Mouse (Mus musculus): ENCODE measurements around the gene Manbal. TPM values are rescaled to one million over a fixed set of nuclear protein-coding genes. Genes with fewer than 3 reads are reported as not detected.

Manbal gene
- polyA plus RNA-seq, 1 experiment from 2014 or later = 105 TPM

DNA sequence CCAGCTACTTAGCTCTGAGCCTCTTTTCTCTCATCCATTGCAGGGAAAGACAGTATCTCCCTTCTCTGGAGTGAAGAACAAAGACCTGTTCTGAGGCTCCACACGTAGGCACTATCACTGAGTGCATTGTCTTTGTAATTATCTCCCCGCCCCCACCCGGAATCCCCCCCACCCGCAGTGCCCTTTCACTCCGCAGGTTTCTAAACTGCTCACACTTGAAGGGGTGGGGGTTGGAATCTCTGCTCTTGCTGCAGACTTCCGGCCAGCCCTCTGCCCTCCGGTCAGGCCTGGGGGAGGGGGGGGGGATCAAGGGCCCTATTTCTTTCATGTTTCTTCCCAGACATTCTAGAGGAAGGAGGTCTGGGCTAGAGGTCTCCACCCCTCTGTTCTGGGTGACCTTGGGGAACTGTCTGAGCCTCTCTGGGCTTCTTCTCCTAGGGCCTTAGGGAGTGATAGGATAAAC lies 51.2 kb downstream of the Manbal start:
- ATAC-seq (replicated peaks) = 0 out of 2 replicates have a peak, but pooled peaks have one; percentile 18
- Histone ChIP-seq H3K27ac (replicated peaks) (peak overlapping the region; percentile 54; the same call in 1 of the 2 replicates), H3K4me3 (no peak overlapping the region), H3K4me2 (replicated peaks) (no peak overlapping the region), H3K27me3 (no peaks in the 10 kb centered on the region), H3K36me3 (no peaks in the 10 kb centered on the region), H3K9ac (replicated peaks) (no peak overlapping the region), H3K9me3 (no peaks in the 10 kb centered on the region), H3K4me1 (peaks cover 9% of the 10 kb centered on the region)
- WGBS = 5% methylated on average over 7 of the region's 7 CpGs

- no peaks in the 10 kb centered on the region for H3K27me3 ChIP-seq
- no peak for ATAC-seq (replicated peaks)
- H3K9me3 ChIP-seq = no peaks in the 10 kb centered on the region
- H3K4me2 ChIP-seq (replicated peaks) = no peak overlapping the region
- H3K36me3 ChIP-seq = no peaks in the 10 kb centered on the region
- no peak overlapping the region for H3K9ac ChIP-seq (replicated peaks)
- H3K27ac ChIP-seq (replicated peaks) = no peak overlapping the region
- peaks cover 11% of the 10 kb centered on the region for H3K4me1 ChIP-seq
- H3K4me3 ChIP-seq = no peak overlapping the region
These were observed 52.1 kb downstream of the Manbal start for GRCm38 (mm10) chr2:157419506-157419905.

DNA sequence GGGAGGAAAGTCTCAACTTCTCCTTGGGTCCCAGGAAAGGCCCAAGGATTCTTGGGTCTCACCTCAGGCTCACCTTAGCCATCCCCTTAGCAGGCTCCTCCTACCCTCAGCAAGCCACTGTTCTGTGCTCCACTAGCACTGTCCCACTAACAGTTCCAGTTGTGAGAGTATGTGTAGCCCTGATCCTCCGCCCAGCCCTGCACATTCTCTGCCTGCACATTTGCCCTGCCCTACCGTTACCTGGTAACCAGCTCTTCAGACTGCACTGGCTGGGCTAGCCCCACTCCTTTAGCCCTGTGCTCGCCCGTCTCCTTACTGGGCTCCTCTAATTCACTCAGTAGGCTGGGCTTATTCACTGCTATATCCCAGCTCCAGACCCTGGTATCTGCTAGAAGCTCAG lies 53.0 kb downstream of the Manbal start:
- no peak overlapping the region for H3K9ac ChIP-seq (replicated peaks)
- WGBS = 87% methylated on average over 4 of the region's 4 CpGs
- H3K4me2 ChIP-seq (replicated peaks) = no peak overlapping the region
- no peak for ATAC-seq (replicated peaks)
- no peak overlapping the region for H3K4me3 ChIP-seq
- peaks cover 19% of the 10 kb centered on the region for H3K4me1 ChIP-seq
- H3K9me3 ChIP-seq = no peaks in the 10 kb centered on the region
- no peaks in the 10 kb centered on the region for H3K27me3 ChIP-seq
- no peaks in the 10 kb centered on the region for H3K36me3 ChIP-seq
- H3K27ac ChIP-seq (replicated peaks) = no peak overlapping the region

DNA sequence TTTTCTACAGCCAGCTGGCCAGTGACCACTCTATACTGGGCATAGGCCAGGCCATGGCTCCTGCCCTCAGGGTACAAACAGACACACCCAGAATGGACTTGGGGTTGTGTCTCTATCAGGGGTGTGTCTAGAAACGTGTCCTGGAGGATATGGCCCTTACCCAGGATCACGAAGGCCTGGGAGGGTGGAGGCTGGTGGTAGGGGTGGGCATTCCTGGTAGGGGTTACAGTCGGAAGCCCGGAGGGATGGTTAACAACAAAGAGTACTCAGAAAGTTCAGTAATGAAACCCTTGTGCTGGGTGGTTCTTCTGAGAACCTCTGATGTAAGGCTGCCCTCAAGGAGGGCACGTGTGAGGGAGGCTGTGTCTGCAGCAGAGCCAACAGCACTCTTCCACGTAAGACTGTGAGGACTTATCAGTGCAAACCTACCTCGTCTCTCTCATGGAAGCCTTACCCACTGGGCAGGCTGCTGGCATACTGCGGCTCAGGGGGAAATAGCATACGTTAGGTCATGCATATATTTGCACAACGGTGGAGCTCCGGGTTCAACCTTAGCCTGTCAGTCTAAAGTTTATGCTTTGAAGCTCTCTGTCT lies 54.8 kb downstream of the Manbal start:
- Histone ChIP-seq H3K4me1 (peaks cover 36% of the 10 kb centered on the region), H3K27ac (replicated peaks) (no peak overlapping the region), H3K4me3 (no peak overlapping the region), H3K27me3 (no peaks in the 10 kb centered on the region), H3K4me2 (replicated peaks) (no peak overlapping the region), H3K9me3 (no peaks in the 10 kb centered on the region), H3K9ac (replicated peaks) (no peak overlapping the region), H3K36me3 (no peaks in the 10 kb centered on the region)
- no peak for ATAC-seq (replicated peaks)
- WGBS = 77% methylated on average over 11 of the region's 11 CpGs

DNA sequence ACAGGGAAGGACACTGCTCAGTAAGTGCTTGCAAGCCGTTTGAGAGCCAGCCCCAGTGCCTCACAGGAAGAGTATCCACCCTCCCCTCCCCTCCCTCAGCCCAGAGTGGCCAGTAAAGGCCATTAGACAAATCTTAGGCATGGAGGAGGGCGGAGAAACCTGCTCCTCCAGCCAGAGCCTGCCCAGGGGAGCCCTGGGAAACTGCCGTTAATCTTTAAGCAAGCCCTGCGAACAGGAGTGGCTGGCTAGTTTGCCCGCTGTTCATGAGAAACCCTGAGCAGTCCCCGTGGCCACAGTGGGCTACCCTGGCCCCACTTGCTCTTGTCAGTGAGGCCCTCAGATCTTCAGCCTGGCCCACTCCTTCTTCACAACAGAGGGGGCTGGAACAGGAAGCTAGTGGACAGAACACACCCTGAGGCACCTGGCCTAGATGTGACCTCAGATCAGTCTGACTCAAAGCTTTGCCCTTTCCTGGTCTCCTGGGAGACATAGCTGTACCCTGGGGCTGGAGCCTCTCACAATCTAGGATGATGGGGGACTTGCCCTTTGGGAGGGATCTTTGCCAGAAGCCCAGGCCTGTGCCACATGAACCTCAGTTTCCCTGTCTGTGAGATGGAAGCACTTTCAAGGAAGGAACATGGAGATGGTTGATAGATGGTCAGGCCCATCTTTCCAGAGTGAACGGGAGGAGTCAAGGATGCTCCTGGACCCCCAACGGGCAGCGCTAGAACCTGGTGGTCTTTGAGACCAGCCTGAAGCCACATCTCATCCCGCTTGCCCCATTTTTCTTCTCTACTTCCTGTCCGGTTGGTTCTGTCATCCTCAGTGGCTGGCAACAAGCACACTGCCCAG lies 55.7 kb downstream of the Manbal start:
- peak overlapping the region; percentile 94; the same call in 1 of the 2 replicates for H3K27ac ChIP-seq (replicated peaks)
- H3K4me2 ChIP-seq (replicated peaks) = peak overlapping the region; percentile 91
- peak overlapping the region; percentile 98 for H3K9ac ChIP-seq (replicated peaks)
- no peaks in the 10 kb centered on the region for H3K27me3 ChIP-seq
- 50% methylated on average over 11 of the region's 11 CpGs for WGBS
- H3K4me3 ChIP-seq = peak overlapping the region; percentile 63
- no peaks in the 10 kb centered on the region for H3K9me3 ChIP-seq
- peaks cover 45% of the 10 kb centered on the region for H3K4me1 ChIP-seq
- ATAC-seq (replicated peaks) = no peak
- H3K36me3 ChIP-seq = no peaks in the 10 kb centered on the region

DNA sequence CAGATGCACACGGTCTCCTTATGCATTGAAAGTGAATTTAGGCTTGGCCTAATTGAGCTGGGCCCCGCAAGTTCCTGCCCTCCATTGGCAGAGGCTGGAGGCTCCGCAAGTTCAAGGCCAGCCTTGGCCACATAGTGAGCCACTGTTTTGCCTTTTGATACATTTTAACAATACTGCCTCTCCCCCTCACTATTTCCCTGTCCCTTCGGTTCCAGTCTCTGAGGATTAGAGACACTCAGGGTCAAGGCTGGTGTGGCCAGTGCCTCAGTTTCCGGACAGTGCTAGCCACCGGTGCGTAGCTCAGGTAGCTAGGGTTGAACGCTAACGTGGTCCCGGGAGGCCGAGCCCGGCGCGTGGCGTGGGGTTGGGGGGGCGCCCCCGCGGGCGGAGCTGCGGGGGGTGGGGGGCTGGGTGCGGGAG lies 56.3 kb downstream of the Manbal start:
- ATAC-seq (replicated peaks) = no peak
- Histone ChIP-seq H3K27me3 (no peaks in the 10 kb centered on the region), H3K9ac (replicated peaks) (peak overlapping the region; percentile 98), H3K4me3 (peak overlapping the region; percentile 63), H3K27ac (replicated peaks) (peak overlapping the region; percentile 94), H3K9me3 (no peaks in the 10 kb centered on the region), H3K4me2 (replicated peaks) (peak overlapping the region; percentile 91), H3K36me3 (no peaks in the 10 kb centered on the region), H3K4me1 (peaks cover 45% of the 10 kb centered on the region)
- 6% methylated on average over 21 of the region's 21 CpGs for WGBS

- peak; percentile 20; the same call in 1 of the 2 replicates for ATAC-seq (replicated peaks)
- H3K27ac ChIP-seq (replicated peaks) = peak overlapping the region; percentile 94
- peak overlapping the region; percentile 98 for H3K9ac ChIP-seq (replicated peaks)
- peak overlapping the region; percentile 91 for H3K4me2 ChIP-seq (replicated peaks)
- H3K27me3 ChIP-seq = no peaks in the 10 kb centered on the region
- peaks cover 50% of the 10 kb centered on the region for H3K4me1 ChIP-seq
- under 1% methylated on average over 62 of the region's 98 CpGs for WGBS
- H3K36me3 ChIP-seq = no peaks in the 10 kb centered on the region
- no peaks in the 10 kb centered on the region for H3K9me3 ChIP-seq
- H3K4me3 ChIP-seq = peak overlapping the region; percentile 63
These were observed 56.9 kb downstream of the Manbal start for GRCm38 (mm10) chr2:157424126-157424903.

DNA sequence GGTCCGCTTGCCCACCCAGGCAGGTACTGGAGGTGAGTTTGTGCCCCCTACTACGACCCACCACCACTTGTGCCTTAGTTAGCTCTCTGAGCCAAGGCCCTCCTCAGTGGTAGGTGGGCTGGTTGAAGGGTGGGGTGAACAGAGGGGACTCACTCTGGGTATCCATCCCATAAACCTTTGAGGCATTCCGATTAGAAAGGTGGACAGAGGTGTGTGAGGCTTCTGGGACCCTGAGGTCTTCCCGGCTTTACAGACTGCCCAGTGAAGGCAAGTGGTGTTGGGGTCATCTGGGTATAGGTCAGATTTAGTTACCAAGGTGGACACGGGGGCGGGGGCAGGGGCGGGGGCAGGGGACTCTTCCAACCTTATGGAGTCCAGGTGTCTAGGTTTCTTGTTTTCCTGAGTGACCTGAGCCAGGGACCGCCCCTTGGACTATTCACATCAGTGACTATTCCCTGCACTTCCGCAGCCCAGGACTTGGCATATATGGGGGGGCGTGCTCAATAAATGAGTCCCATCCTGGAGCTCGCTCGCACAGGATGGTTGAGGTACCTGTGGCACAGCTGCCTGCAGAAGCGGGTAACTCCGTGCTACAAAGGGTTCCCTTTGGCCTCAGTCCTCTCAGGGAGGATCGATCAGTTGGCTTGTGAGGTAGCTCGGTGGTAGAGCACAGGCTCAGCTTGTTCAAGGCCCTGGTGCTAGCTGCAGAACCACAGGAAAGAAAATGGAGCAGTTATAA lies 57.7 kb downstream of the Manbal start:
- Histone ChIP-seq H3K36me3 (no peaks in the 10 kb centered on the region), H3K9ac (replicated peaks) (peak overlapping the region; percentile 98), H3K27me3 (no peaks in the 10 kb centered on the region), H3K4me1 (peaks cover 56% of the 10 kb centered on the region), H3K4me2 (replicated peaks) (peak overlapping the region; percentile 91), H3K4me3 (peak overlapping the region; percentile 63), H3K9me3 (no peaks in the 10 kb centered on the region), H3K27ac (replicated peaks) (peak overlapping the region; percentile 94)
- WGBS = 59% methylated on average over 16 of the region's 16 CpGs
- ATAC-seq (replicated peaks) = peak; percentile 38

- H3K9ac ChIP-seq (replicated peaks) = no peak overlapping the region; the same call in 1 of the 2 replicates
- H3K27ac ChIP-seq (replicated peaks) = peak overlapping the region; percentile 29; the same call in 1 of the 2 replicates
- ATAC-seq (replicated peaks) = no peak
- H3K9me3 ChIP-seq = no peaks in the 10 kb centered on the region
- peaks cover 3% of the 10 kb centered on the region; the same call in 1 of the 2 replicates for H3K36me3 ChIP-seq
- H3K4me2 ChIP-seq (replicated peaks) = peak overlapping the region; percentile 91
- H3K4me1 ChIP-seq = peaks cover 62% of the 10 kb centered on the region
- 90% methylated on average over 6 of the region's 6 CpGs for WGBS
- peak overlapping the region; percentile 63 for H3K4me3 ChIP-seq
- H3K27me3 ChIP-seq = no peaks in the 10 kb centered on the region
These were observed 58.2 kb downstream of the Manbal start for GRCm38 (mm10) chr2:157425643-157425988.

- H3K36me3 ChIP-seq = peaks cover 3% of the 10 kb centered on the region; the same call in 1 of the 2 replicates
- peak overlapping the region; percentile 91 for H3K4me2 ChIP-seq (replicated peaks)
- no peak for ATAC-seq (replicated peaks)
- H3K27ac ChIP-seq (replicated peaks) = 0 out of 2 replicates have a peak overlapping the region, but pooled peaks have one; percentile 37
- H3K9ac ChIP-seq (replicated peaks) = no peak overlapping the region
- 75% methylated on average over 6 of the region's 6 CpGs for WGBS
- H3K4me1 ChIP-seq = peaks cover 67% of the 10 kb centered on the region
- no peaks in the 10 kb centered on the region for H3K9me3 ChIP-seq
- no peaks in the 10 kb centered on the region for H3K27me3 ChIP-seq
- 0 out of 2 replicates have a peak overlapping the region, but pooled peaks have one; percentile 63 for H3K4me3 ChIP-seq
These were observed 58.8 kb downstream of the Manbal start for GRCm38 (mm10) chr2:157426171-157426570.

GRCm38 (mm10) chr2:157427164-157427563 lies 59.8 kb downstream of the Manbal start:
- Histone ChIP-seq H3K27me3 (no peaks in the 10 kb centered on the region), H3K9ac (replicated peaks) (peak overlapping the region; percentile 0; the same call in 1 of the 2 replicates), H3K36me3 (peaks cover 3% of the 10 kb centered on the region; the same call in 1 of the 2 replicates), H3K4me3 (no peak overlapping the region), H3K4me1 (peaks cover 77% of the 10 kb centered on the region), H3K27ac (replicated peaks) (0 out of 2 replicates have a peak overlapping the region, but pooled peaks have one; percentile 31), H3K9me3 (no peaks in the 10 kb centered on the region), H3K4me2 (replicated peaks) (no peak overlapping the region)
- ATAC-seq (replicated peaks) = no peak
- 68% methylated on average over 5 of the region's 5 CpGs for WGBS

All from forebrain, embryonic 15.5 days (tissue).